Mouse (Mus musculus): ENCODE data around the gene Rasl10a. TPM values are rescaled to one million over a fixed set of nuclear protein-coding genes. Genes with fewer than 3 reads are reported as not detected.

The Rasl10a gene
- polyA plus RNA-seq, 1 experiment: 2.5 TPM

GRCm38 (mm10) chr11:5063561-5064281 lies 5.8 kb downstream of the Rasl10a start:
- Histone ChIP-seq H3K4me3 (ENCODE audit: control insufficient read depth, low read depth, low read length) (peak overlapping the region; percentile 93), H3K36me3 (ENCODE audit: control insufficient read depth, insufficient read depth, low read length) (no peaks in the 10 kb centered on the region), H3K27me3 (ENCODE audit: control insufficient read depth, insufficient read depth, low read length) (no peaks in the 10 kb centered on the region), H3K4me1 (ENCODE audit: control insufficient read depth, insufficient read depth, low read length) (peaks cover 53% of the 10 kb centered on the region), H3K27ac (ENCODE audit: control insufficient read depth, insufficient read depth, low read depth, low read length) (peak overlapping the region; percentile 70)
- TF ChIP-seq POLR2A (IDR thresholded peaks at IDR 0.05; ENCODE audit: control insufficient read depth, low read depth, low read length) (0 out of 2 replicates have a peak, but pooled peaks have one; percentile 9), CTCF (IDR thresholded peaks at IDR 0.05; ENCODE audit: control insufficient read depth, insufficient read depth, insufficient replicate concordance, low read depth, low read length) (no peak)

- H3K36me3 ChIP-seq (ENCODE audit: control insufficient read depth, insufficient read depth, low read length): 0 out of 2 replicates have a peak, but pooled peaks cover 1% of the 10 kb centered on the region
- H3K4me1 ChIP-seq (ENCODE audit: control insufficient read depth, insufficient read depth, low read length): peaks cover 46% of the 10 kb centered on the region
- no peaks in the 10 kb centered on the region for H3K27me3 ChIP-seq (ENCODE audit: control insufficient read depth, insufficient read depth, low read length)
- no peak for TF ChIP-seq POLR2A (IDR thresholded peaks at IDR 0.05; ENCODE audit: control insufficient read depth, low read depth, low read length)
- TF ChIP-seq CTCF (IDR thresholded peaks at IDR 0.05; ENCODE audit: control insufficient read depth, insufficient read depth, insufficient replicate concordance, low read depth, low read length): no peak
- peak overlapping the region; percentile 70 for H3K27ac ChIP-seq (ENCODE audit: control insufficient read depth, insufficient read depth, low read depth, low read length)
- peak overlapping the region; percentile 93 for H3K4me3 ChIP-seq (ENCODE audit: control insufficient read depth, low read depth, low read length)
These were observed 6.5 kb downstream of the Rasl10a start for GRCm38 (mm10) chr11:5064282-5065055.

- Histone ChIP-seq H3K4me1 (ENCODE audit: control insufficient read depth, insufficient read depth, low read length) (peaks cover 42% of the 10 kb centered on the region), H3K27me3 (ENCODE audit: control insufficient read depth, insufficient read depth, low read length) (no peaks in the 10 kb centered on the region), H3K36me3 (ENCODE audit: control insufficient read depth, insufficient read depth, low read length) (0 out of 2 replicates have a peak, but pooled peaks cover 1% of the 10 kb centered on the region), H3K4me3 (ENCODE audit: control insufficient read depth, low read depth, low read length) (peak within 1 kb of the TSS; percentile 93), H3K27ac (ENCODE audit: control insufficient read depth, insufficient read depth, low read depth, low read length) (peak within 1 kb of the TSS; percentile 70)
- TF ChIP-seq POLR2A (IDR thresholded peaks at IDR 0.05; ENCODE audit: control insufficient read depth, low read depth, low read length) (peak; percentile 32), CTCF (IDR thresholded peaks at IDR 0.05; ENCODE audit: control insufficient read depth, insufficient read depth, insufficient replicate concordance, low read depth, low read length) (peak; percentile 38)
These were observed 7.3 kb downstream of the Rasl10a start, which contains the start of gene Gas2l1 for GRCm38 (mm10) chr11:5065056-5065821. Gene Gas2l1 (minus strand): TSS chr11:5065327.

GRCm38 (mm10) chr11:5067063-5067462 lies 9.1 kb downstream of the Rasl10a start:
- Histone ChIP-seq H3K27me3 (ENCODE audit: control insufficient read depth, insufficient read depth, low read length) (no peaks in the 10 kb centered on the region), H3K4me1 (ENCODE audit: control insufficient read depth, insufficient read depth, low read length) (peaks cover 32% of the 10 kb centered on the region), H3K36me3 (ENCODE audit: control insufficient read depth, insufficient read depth, low read length) (0 out of 2 replicates have a peak, but pooled peaks cover 1% of the 10 kb centered on the region), H3K4me3 (ENCODE audit: control insufficient read depth, low read depth, low read length) (no peak overlapping the region), H3K27ac (ENCODE audit: control insufficient read depth, insufficient read depth, low read depth, low read length) (no peak overlapping the region)
- TF ChIP-seq CTCF (IDR thresholded peaks at IDR 0.05; ENCODE audit: control insufficient read depth, insufficient read depth, insufficient replicate concordance, low read depth, low read length) (no peak), POLR2A (IDR thresholded peaks at IDR 0.05; ENCODE audit: control insufficient read depth, low read depth, low read length) (no peak)

- peaks cover 2% of the 10 kb centered on the region; the same call in 1 of the 2 replicates for H3K36me3 ChIP-seq (ENCODE audit: control insufficient read depth, insufficient read depth, low read length)
- H3K4me3 ChIP-seq (ENCODE audit: control insufficient read depth, low read depth, low read length): no peak overlapping the region
- peaks cover 20% of the 10 kb centered on the region for H3K4me1 ChIP-seq (ENCODE audit: control insufficient read depth, insufficient read depth, low read length)
- H3K27ac ChIP-seq (ENCODE audit: control insufficient read depth, insufficient read depth, low read depth, low read length): 0 out of 2 replicates have a peak overlapping the region, but pooled peaks have one; percentile 1
- TF ChIP-seq POLR2A (IDR thresholded peaks at IDR 0.05; ENCODE audit: control insufficient read depth, low read depth, low read length) (no peak), CTCF (IDR thresholded peaks at IDR 0.05; ENCODE audit: control insufficient read depth, insufficient read depth, insufficient replicate concordance, low read depth, low read length) (no peak)
- H3K27me3 ChIP-seq (ENCODE audit: control insufficient read depth, insufficient read depth, low read length): no peaks in the 10 kb centered on the region
These were observed 10.4 kb downstream of the Rasl10a start for GRCm38 (mm10) chr11:5068126-5068971.

GRCm38 (mm10) chr11:5074882-5075281 lies 17.0 kb downstream of the Rasl10a start:
- no peak overlapping the region for H3K27ac ChIP-seq (ENCODE audit: control insufficient read depth, insufficient read depth, low read depth, low read length)
- H3K27me3 ChIP-seq (ENCODE audit: control insufficient read depth, insufficient read depth, low read length): no peaks in the 10 kb centered on the region
- H3K36me3 ChIP-seq (ENCODE audit: control insufficient read depth, insufficient read depth, low read length): peaks cover 1% of the 10 kb centered on the region
- no peaks in the 10 kb centered on the region for H3K4me1 ChIP-seq (ENCODE audit: control insufficient read depth, insufficient read depth, low read length)
- H3K4me3 ChIP-seq (ENCODE audit: control insufficient read depth, low read depth, low read length): no peak overlapping the region
- TF ChIP-seq POLR2A (IDR thresholded peaks at IDR 0.05; ENCODE audit: control insufficient read depth, low read depth, low read length) (no peak), CTCF (IDR thresholded peaks at IDR 0.05; ENCODE audit: control insufficient read depth, insufficient read depth, insufficient replicate concordance, low read depth, low read length) (no peak)
